Mouse (Mus musculus) ES-E14 (cell line): Measurements from ENCODE around the gene Best1.

Source experiments
- CHD2 ChIP-seq: IDR thresholded peaks from 2 replicates; pipeline ENCODE4 v1.6.1; 2014; ENCODE audit warnings: mild to moderate bottlenecking, low read depth, low read length, inconsistent platforms
- HCFC1 ChIP-seq: IDR thresholded peaks from 2 replicates; pipeline ENCODE4 v1.6.1; 2012; ENCODE audit warnings: low read length, inconsistent platforms, borderline replicate concordance; ENCODE audit not compliant: insufficient read depth
- ZC3H11A ChIP-seq: IDR thresholded peaks from 2 replicates; pipeline ENCODE4 v1.6.1; 2012; ENCODE audit warnings: low read depth, mild to moderate bottlenecking, inconsistent platforms, low read length, borderline replicate concordance

DNA sequence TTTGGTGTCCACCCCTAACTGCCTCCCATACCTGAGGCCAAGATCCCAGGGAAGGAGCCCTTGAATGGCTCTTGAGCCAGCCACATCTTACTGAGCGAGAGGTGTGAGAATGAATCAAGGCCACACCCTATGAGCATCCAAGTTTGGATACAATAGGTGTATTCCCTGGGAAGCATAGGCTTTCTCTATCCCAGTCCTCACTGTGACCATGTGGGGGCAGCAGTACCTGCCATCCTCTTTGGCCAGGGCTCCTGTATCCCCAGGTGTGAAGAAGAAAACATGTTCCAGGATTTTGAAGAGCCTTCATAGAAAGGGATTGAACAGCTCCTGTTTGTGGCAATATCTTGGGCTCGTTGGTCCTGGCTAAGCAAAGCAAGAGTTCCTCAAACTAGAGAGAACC is 38.2 kb upstream of the Best1 start:
- TF ChIP-seq CHD2 (no peak), HCFC1 (no peak), ZC3H11A (no peak)
